Mouse (Mus musculus) midbrain, embryonic 12.5 days (tissue): ENCODE measurements at regions not wholly inside any gene's neighbourhood (a gene's known extent, or its start where the extent isn't known, plus 50 kb on each side); places are given as distances from the start of the nearest gene placed in this dataset.

Experiments used
- ATAC-seq: fragments of 200-750 bp; cut with Nextera tagmentation; 2 replicates; pipeline ENCODE4 v1.8.0; 2017; ENCODE audit warnings: low read depth, moderate TSS enrichment, moderate library complexity; ENCODE audit not compliant: low FRiP score
- H3K27ac ChIP-seq: fragments of 300-500 bp; sonication (generic); replicated peaks from 2 replicates; pipeline ENCODE4 v1.5.1; 2016; ENCODE audit warnings: mild to moderate bottlenecking
- H3K27me3 ChIP-seq: fragments of 300-500 bp; sonication (generic); 2 replicates; pipeline ENCODE4 v1.6.1; 2016; ENCODE audit warnings: mild to moderate bottlenecking
- H3K36me3 ChIP-seq: fragments of 300-500 bp; sonication (generic); 2 replicates; pipeline ENCODE4 v1.6.1; 2016
- H3K4me1 ChIP-seq: fragments of 300-500 bp; sonication (generic); 2 replicates; pipeline ENCODE4 v1.6.1; 2016
- H3K4me2 ChIP-seq: fragments of 300-500 bp; sonication (generic); replicated peaks from 2 replicates; pipeline ENCODE4 v1.6.1; 2016; ENCODE audit warnings: mild to moderate bottlenecking, moderate library complexity
- H3K4me3 ChIP-seq: fragments of 300-500 bp; sonication (generic); 2 replicates; pipeline ENCODE4 v1.5.1; 2016; ENCODE audit warnings: mild to moderate bottlenecking
- H3K9ac ChIP-seq: fragments of 300-500 bp; sonication (generic); replicated peaks from 2 replicates; pipeline ENCODE4 v1.6.1; 2016; ENCODE audit warnings: mild to moderate bottlenecking, moderate library complexity
- H3K9me3 ChIP-seq: fragments of 300-500 bp; sonication (generic); 2 replicates; pipeline ENCODE4 v1.6.1; 2016; ENCODE audit warnings: mild to moderate bottlenecking
- WGBS: fragments of 180-500 bp; shearing (Covaris S2); methylation state at CpG from one replicate; pipeline ENCODE4 v1.1.7; 2016; 5-methylcytosine and 5-hydroxymethylcytosine counted together

DNA sequence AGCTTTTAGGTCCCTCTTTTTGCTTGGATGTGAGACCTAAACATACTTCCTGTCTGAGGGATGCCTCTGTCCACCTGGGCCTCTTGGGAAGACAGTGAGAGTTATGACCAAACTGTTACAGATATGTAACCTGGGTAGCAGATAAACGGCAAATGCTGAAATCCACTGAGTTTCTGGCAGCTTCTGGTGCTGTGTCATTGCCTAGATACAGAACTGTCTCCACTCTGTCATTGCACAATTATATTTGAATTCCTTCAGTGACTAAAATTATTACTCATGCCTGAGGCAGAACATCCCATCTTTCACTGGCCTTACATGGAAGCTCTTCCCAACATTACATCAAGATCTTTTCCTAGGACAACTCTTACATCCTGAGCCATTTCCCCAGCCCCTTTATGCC is 277.4 kb upstream of the Rora start:
- WGBS, result 88% methylated on average over 1 of the region's 1 CpGs
- Histone ChIP-seq H3K4me3 (no peak overlapping the region), H3K36me3 (no peaks in the 10 kb centered on the region), H3K9me3 (no peaks in the 10 kb centered on the region), H3K27ac (no peak overlapping the region), H3K4me1 (no peaks in the 10 kb centered on the region), H3K27me3 (no peaks in the 10 kb centered on the region), H3K4me2 (no peak overlapping the region), H3K9ac (no peak overlapping the region)
- ATAC-seq, result no peak

DNA sequence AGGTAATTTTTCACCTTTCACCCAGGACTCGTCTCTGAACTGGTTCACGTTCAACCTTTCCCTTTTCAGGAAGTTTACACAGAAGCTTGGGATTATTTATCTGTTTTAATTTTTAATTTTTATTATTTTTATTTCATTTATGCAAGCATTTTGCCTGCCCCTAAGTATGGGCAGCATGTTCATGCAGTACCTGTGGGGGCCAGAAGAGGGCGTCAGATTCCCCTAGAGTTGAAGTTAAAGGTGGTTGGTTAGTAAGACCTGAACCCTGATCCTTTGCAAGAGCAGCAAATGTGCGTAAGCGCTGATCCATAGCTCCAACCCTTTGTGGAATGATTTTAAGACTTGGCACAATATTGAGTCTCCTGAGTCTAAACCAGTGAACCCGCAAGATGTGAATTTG is 271.7 kb upstream of the Rora start:
- WGBS, result 83% methylated on average over 6 of the region's 6 CpGs
- no peak overlapping the region for H3K4me2 ChIP-seq
- ATAC-seq, result no peak

DNA sequence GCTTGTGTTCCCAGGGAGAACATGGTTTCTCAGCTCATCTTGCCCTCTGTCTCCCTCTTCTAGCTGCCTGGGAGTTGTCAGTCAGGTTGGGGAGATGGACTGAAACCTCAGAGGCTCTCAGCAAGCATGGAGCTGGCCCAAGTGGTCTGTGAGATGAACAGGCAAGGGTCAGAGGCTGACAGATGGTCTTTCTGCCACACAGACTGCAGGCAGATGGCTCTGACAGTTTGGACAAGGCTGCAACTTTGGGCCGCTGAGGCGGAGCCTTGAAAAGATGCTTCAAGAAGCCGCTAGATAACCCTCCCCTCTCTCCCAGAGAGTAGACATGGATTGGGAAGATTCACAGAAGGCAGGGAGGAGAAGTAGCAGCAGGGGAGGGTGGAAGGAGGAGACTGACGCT is 252.7 kb upstream of the Rora start:
- H3K36me3 ChIP-seq, result no peaks in the 10 kb centered on the region
- no peak overlapping the region for H3K9ac ChIP-seq
- no peaks in the 10 kb centered on the region for H3K9me3 ChIP-seq
- no peak overlapping the region for H3K4me2 ChIP-seq
- 65% methylated on average over 4 of the region's 4 CpGs for WGBS
- no peak overlapping the region for H3K4me3 ChIP-seq
- H3K27me3 ChIP-seq, result no peaks in the 10 kb centered on the region
- no peak overlapping the region for H3K27ac ChIP-seq
- H3K4me1 ChIP-seq, result no peaks in the 10 kb centered on the region; the same call in 1 of the 2 replicates
- ATAC-seq, result no peak

More for the DNA sequence above, 271.7 kb upstream of the Rora start:
- Histone ChIP-seq H3K36me3 (no peaks in the 10 kb centered on the region), H3K9ac (no peak overlapping the region), H3K27ac (no peak overlapping the region), H3K4me1 (0 out of 2 replicates have a peak, but pooled peaks cover 3% of the 10 kb centered on the region), H3K4me3 (no peak overlapping the region), H3K9me3 (no peaks in the 10 kb centered on the region), H3K27me3 (no peaks in the 10 kb centered on the region)

DNA sequence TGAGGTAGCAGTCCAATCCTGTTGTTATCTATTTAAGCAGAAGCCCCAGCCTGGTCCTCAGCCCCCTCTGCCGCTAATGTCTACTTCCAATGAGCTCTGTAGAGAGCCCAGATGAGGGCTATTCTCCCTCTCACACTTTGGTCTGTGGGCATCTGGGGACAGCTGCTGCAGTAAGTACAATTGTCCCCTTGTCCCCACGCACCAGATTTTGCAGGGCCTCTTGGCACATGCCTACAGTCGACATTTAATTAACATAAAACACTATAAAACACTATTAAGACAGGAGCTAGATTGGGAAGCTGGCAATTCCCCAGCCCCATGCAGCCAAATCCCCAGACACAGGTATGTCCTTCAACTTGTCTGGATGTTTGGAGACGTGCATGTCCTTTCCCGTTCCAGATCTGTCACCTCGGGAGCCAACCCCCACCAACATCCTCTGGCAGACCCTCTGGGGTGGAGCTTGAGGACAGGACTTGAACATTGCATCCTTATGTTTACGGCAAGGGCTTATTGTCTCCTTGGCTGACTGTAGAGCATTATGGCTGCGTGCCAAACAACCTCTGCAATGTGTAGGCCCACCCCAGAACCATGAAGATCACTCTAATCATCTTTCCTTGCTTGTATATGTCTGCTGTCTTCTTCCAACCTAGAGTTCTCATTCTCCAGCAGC is 251.3 kb upstream of the Rora start:
- Histone ChIP-seq H3K4me3 (no peak overlapping the region), H3K4me2 (no peak overlapping the region), H3K4me1 (no peaks in the 10 kb centered on the region; the same call in 1 of the 2 replicates), H3K9ac (no peak overlapping the region), H3K27ac (no peak overlapping the region), H3K9me3 (no peaks in the 10 kb centered on the region), H3K36me3 (no peaks in the 10 kb centered on the region), H3K27me3 (no peaks in the 10 kb centered on the region)
- 86% methylated on average over 8 of the region's 8 CpGs for WGBS
- no peak for ATAC-seq

DNA sequence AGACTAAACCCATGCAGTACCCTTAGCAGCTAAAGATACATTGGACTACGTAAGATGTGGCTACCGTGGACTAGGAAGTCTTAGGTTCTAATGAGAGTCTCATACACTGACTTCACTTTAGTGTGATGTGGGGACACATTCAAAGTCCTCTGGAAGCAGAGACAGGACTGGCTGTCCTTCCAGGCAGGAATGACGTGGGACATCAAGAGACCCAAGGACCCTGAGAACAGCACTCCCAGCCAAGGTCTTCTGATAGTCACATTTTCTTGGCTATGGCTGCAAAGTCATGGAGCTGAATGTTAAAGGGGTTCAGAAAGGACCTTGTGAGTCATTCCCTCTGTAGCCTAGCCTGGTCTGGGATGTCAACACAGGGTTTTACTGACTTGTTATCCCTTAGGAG is 250.6 kb upstream of the Rora start:
- Histone ChIP-seq H3K27ac (no peak overlapping the region), H3K4me3 (no peak overlapping the region), H3K9me3 (no peaks in the 10 kb centered on the region), H3K4me1 (no peaks in the 10 kb centered on the region; the same call in 1 of the 2 replicates), H3K9ac (no peak overlapping the region), H3K36me3 (no peaks in the 10 kb centered on the region), H3K4me2 (no peak overlapping the region), H3K27me3 (no peaks in the 10 kb centered on the region)
- 94% methylated on average over 3 of the region's 3 CpGs for WGBS
- ATAC-seq, result no peak

DNA sequence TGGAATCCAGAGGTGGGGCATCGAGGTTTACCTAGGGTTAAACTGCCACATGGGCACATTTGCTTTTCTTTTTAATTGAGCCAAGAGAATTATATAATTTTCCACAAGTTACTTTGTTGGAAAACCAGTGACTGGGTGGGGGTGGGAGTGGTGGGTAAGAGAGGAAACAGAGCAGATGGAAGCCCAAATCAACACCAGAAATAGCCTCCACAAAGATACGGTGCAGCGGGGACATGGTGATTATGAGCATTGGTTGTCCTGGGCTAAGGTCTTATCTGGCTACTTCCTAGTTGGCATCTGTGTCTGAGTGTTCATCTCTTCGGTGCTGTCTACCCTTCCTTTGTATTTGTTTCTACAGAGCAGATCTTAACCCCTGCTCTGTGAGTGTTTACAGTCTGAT is 250.1 kb upstream of the Rora start:
- Histone ChIP-seq H3K27ac (no peak overlapping the region), H3K9me3 (no peaks in the 10 kb centered on the region), H3K36me3 (no peaks in the 10 kb centered on the region), H3K9ac (no peak overlapping the region), H3K4me1 (no peaks in the 10 kb centered on the region; the same call in 1 of the 2 replicates), H3K4me3 (no peak overlapping the region), H3K4me2 (no peak overlapping the region), H3K27me3 (no peaks in the 10 kb centered on the region)
- ATAC-seq, result no peak
- 84% methylated on average over 4 of the region's 4 CpGs for WGBS

DNA sequence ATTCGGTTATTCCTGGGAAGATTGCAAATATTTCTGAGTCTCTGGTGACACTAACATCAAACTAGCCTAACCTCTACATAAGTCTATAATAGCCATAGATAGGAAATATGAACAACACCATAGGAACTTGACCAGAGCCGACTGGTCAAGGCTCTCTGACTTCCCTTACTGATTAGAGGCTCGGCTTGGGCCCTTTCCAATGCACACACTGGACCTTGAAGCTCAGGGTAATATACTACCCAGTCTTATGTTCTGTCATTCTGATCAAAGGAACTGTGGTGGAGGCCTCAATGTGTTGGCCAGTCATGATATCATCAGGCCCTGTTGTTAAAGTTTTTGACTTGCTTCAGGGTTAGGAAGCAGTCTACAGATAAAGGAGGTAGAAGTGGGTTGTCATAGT is 243.8 kb upstream of the Rora start:
- Histone ChIP-seq H3K4me1 (no peaks in the 10 kb centered on the region), H3K27ac (no peak overlapping the region), H3K9ac (no peak overlapping the region), H3K27me3 (no peaks in the 10 kb centered on the region), H3K4me2 (no peak overlapping the region), H3K36me3 (no peaks in the 10 kb centered on the region), H3K4me3 (no peak overlapping the region), H3K9me3 (no peaks in the 10 kb centered on the region)
- WGBS, result 88% methylated on average over 3 of the region's 3 CpGs
- ATAC-seq, result no peak

DNA sequence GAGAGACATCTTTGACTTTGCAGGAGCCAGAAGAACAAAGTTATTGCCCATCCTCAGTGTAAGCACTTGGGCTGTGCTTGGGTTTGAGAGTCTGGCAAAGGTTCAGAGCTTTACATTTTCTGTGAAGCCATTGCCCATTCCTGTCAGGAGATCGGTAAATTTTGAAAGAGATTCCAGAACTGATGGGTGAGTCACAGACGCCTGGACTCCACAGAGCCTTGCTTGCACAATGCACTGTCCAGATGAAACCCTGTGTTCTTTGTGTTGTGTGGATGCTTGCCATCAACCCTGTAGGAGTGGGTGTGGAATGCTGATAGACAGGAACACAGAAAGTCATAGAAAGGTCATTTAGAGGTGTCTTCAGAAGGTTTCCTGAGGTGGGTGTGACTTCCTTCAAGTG is 227.3 kb upstream of the Rora start:
- Histone ChIP-seq H3K9ac (no peak overlapping the region), H3K36me3 (no peaks in the 10 kb centered on the region), H3K27ac (no peak overlapping the region), H3K27me3 (no peaks in the 10 kb centered on the region), H3K4me2 (no peak overlapping the region), H3K4me1 (no peaks in the 10 kb centered on the region), H3K4me3 (no peak overlapping the region), H3K9me3 (no peaks in the 10 kb centered on the region)
- ATAC-seq, result no peak
- WGBS, result 90% methylated on average over 2 of the region's 2 CpGs

DNA sequence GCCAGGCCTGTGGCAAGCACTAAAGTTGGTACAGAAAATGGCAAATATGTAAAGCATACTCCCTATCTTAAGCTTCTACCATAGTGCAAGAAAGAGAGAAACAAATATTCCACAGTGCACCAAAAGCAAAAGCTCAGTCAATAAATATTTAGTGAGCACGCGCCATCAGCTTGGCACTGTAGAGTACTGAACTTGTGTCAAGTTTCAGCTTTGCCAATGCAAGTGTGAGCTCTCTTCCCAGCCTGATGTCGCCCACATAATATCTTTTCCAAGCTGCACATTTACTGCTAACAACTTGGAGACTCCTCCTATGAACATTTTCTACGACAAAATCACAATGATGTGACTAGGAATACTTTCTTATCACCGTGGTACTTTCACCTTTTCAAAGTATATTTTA is 190.8 kb upstream of the Rora start:
- Histone ChIP-seq H3K4me3 (no peak overlapping the region), H3K27me3 (no peaks in the 10 kb centered on the region), H3K9ac (no peak overlapping the region), H3K4me2 (no peak overlapping the region), H3K27ac (no peak overlapping the region), H3K36me3 (no peaks in the 10 kb centered on the region), H3K9me3 (no peaks in the 10 kb centered on the region), H3K4me1 (no peaks in the 10 kb centered on the region)
- no peak for ATAC-seq
- 92% methylated on average over 5 of the region's 5 CpGs for WGBS

DNA sequence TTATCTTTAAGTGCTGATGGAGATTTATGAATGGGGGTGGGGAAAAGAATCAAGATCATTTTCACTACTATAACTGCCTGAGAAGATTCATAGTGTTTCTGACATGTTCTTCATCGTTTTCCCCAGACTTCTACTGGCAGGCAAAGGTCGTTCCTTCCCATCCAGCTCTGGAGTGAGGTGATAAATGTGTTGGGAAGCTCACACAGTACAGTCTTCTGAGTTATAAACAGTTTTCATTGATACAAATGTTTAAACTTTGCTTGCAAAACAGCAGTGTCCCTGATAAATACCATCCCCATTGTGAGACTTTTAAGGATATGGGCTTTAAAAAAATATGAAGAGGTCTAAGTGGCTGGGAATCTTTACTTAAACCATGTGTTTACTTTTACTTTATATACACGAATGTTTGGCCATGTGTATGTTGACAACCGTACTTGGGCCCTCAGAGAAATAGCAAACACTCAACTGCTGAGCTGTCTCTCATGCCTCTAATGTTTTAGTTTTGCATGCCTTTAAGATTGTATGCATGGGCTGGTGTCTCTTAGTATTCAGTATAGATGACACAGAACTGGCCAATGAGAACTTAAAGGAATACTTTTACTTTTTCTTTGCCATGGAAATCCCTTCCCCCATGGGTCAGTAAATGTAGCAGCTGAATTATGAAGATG is 189.8 kb upstream of the Rora start:
- Histone ChIP-seq H3K9ac (no peak overlapping the region), H3K4me2 (no peak overlapping the region), H3K4me3 (no peak overlapping the region), H3K4me1 (no peaks in the 10 kb centered on the region), H3K9me3 (no peaks in the 10 kb centered on the region), H3K36me3 (no peaks in the 10 kb centered on the region), H3K27me3 (no peaks in the 10 kb centered on the region), H3K27ac (no peak overlapping the region)
- WGBS, result 87% methylated on average over 4 of the region's 4 CpGs
- ATAC-seq, result no peak

DNA sequence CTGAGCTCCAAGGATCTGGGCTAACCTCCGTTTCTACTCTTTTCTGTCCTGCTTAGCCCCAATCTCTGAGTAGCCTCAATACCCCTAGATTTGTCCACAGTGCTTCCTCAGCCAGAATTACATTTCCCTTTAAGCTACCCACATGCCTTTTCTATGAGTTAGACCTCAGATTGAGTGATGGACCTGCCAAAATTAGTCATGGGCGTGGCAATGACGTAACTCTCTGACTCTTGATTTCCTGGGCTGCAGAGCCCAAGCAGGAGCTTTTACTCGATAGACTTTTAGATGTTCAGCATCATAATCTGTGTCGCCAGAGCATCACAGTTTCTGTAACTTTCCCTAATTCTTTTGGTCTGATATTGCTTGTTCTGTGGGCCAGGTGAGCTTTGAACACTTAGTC is 186.9 kb upstream of the Rora start:
- 90% methylated on average over 5 of the region's 5 CpGs for WGBS
- Histone ChIP-seq H3K9ac (no peak overlapping the region), H3K27me3 (no peaks in the 10 kb centered on the region), H3K9me3 (no peaks in the 10 kb centered on the region), H3K4me1 (no peaks in the 10 kb centered on the region), H3K4me2 (no peak overlapping the region), H3K27ac (no peak overlapping the region), H3K36me3 (no peaks in the 10 kb centered on the region), H3K4me3 (no peak overlapping the region)
- ATAC-seq, result no peak

DNA sequence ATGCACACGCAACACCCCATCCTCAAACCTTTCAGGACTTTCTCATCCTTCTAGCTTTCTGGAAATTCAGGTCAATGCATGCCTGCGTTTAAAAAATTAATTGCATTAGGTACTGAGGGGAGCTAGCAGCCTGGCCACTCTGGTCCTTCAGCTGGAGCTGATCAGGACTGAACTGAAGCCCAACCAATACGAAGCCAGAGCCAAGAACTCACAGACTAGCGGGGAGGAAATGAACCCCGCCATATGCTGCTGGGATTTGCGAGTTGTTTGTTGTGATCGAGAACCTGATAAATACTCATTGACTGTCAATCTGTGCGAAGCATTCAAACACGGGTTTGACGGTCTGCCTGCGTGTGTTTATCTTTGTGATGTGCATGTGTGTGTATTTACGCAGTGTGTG is 177.2 kb upstream of the Rora start:
- no peaks in the 10 kb centered on the region for H3K9me3 ChIP-seq
- H3K36me3 ChIP-seq, result no peaks in the 10 kb centered on the region
- no peak overlapping the region for H3K27ac ChIP-seq
- H3K4me3 ChIP-seq, result no peak overlapping the region
- no peak overlapping the region for H3K9ac ChIP-seq
- no peak overlapping the region for H3K4me2 ChIP-seq
- no peak for ATAC-seq
- no peaks in the 10 kb centered on the region for H3K27me3 ChIP-seq
- WGBS, result 93% methylated on average over 12 of the region's 12 CpGs
- H3K4me1 ChIP-seq, result no peaks in the 10 kb centered on the region

DNA sequence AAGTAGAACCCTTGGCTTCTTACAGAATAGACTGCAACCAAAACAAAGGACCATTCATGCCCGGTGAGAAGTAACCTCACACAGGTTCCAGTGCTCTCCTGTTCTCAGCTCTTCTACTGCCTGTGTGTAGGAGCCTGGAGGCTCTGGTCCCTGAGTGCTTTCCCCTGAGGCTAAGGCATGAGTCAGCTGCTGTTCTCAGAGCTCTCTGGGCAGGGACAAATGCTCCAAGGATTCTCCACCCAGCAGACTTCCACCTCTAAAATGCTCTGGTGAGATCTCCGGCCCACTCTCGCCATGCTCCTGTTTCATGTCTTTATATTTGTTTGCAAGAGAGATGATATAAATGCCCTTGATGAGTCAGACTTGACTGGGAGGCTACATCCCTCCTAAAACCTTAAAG is 176.1 kb upstream of the Rora start:
- no peaks in the 10 kb centered on the region for H3K27me3 ChIP-seq
- no peak for ATAC-seq
- H3K36me3 ChIP-seq, result no peaks in the 10 kb centered on the region
- H3K4me3 ChIP-seq, result no peak overlapping the region
- H3K4me1 ChIP-seq, result no peaks in the 10 kb centered on the region
- H3K9me3 ChIP-seq, result no peaks in the 10 kb centered on the region
- no peak overlapping the region for H3K27ac ChIP-seq
- H3K9ac ChIP-seq, result no peak overlapping the region
- H3K4me2 ChIP-seq, result no peak overlapping the region
- 64% methylated on average over 3 of the region's 3 CpGs for WGBS
